ENCODE assay signal across 9 mouse cellular contexts in genomic region chr5:41706777-41707114, GRCm38 (mm10). TPM values are rescaled to one million over a fixed set of nuclear protein-coding genes. Genes with fewer than 3 reads are reported as not detected.
DNase-seq lines count a peak whose midpoint lies in the region; ATAC-seq and TF ChIP-seq lines count a peak whose summit lies in the region.
"Had no signal": no experiment of that assay in that cellular context is flagged by ENCODE, and none has a peak within 500 bp of the region (broad histone marks: within the 10 kb centered on the region; RNA-seq: fewer than 3 reads in every experiment).

No protein-coding gene starts in this region.

- ATAC-seq in kidney, postnatal 0 days (replicated peaks; ENCODE audit: low FRiP score, low read depth): no peak
- no peak for ATAC-seq in hindbrain, postnatal 0 days
- ATAC-seq in midbrain, postnatal 0 days (ENCODE audit: low FRiP score): no peak

- H3K27ac ChIP-seq in kidney, postnatal 0 days: no peak overlapping the region
- peak overlapping the region; percentile 94; the same call in 1 of the 2 replicates for H3K27ac ChIP-seq in embryonic facial prominence, embryonic 10.5 days (replicated peaks)
- H3K27ac ChIP-seq in hindbrain, postnatal 0 days: peak overlapping the region; percentile 90; the same call in 1 of the 2 replicates
- peak overlapping the region; percentile 93; the same call in 1 of the 2 replicates for H3K27ac ChIP-seq in midbrain, postnatal 0 days (ENCODE audit: low read depth, low read length)

- H3K9ac ChIP-seq in kidney, postnatal 0 days (ENCODE audit: low read depth, low read length): peak overlapping the region; percentile 87; the same call in 1 of the 2 replicates
- H3K9ac ChIP-seq in hindbrain, postnatal 0 days (replicated peaks; ENCODE audit: low read length): peak overlapping the region; percentile 91
- H3K9ac ChIP-seq in midbrain, postnatal 0 days (replicated peaks; ENCODE audit: low read length, poor library complexity, severe bottlenecking): peak overlapping the region; percentile 96

- 6% methylated on average over 9 of the region's 9 CpGs for WGBS in kidney, postnatal 0 days
- WGBS in embryonic facial prominence, embryonic 10.5 days: 5% methylated on average over 9 of the region's 9 CpGs
- whole genome bisulfite sequencing in hindbrain, postnatal 0 days: 3% methylated on average over 9 of the region's 9 CpGs
- WGBS in midbrain, postnatal 0 days: 5% methylated on average over 9 of the region's 9 CpGs

- no peaks in the 10 kb centered on the region for H3K36me3 ChIP-seq in kidney, postnatal 0 days (ENCODE audit: insufficient read depth, low read length)
- no peaks in the 10 kb centered on the region for H3K36me3 ChIP-seq in embryonic facial prominence, embryonic 10.5 days (replicated peaks)
- no peaks in the 10 kb centered on the region for H3K36me3 ChIP-seq in hindbrain, postnatal 0 days (ENCODE audit: insufficient read depth, low read length)
- no peaks in the 10 kb centered on the region for H3K36me3 ChIP-seq in midbrain, postnatal 0 days (ENCODE audit: insufficient read depth, low read length)

- H3K4me3 ChIP-seq in kidney, postnatal 0 days (replicated peaks; ENCODE audit: low read depth, low read length): peak overlapping the region; percentile 99
- H3K4me3 ChIP-seq in embryonic facial prominence, embryonic 10.5 days: peak overlapping the region; percentile 95
- peak overlapping the region; percentile 98 for H3K4me3 ChIP-seq in hindbrain, postnatal 0 days (ENCODE audit: low read length)
- H3K4me3 ChIP-seq in midbrain, postnatal 0 days (ENCODE audit: low read depth, low read length): peak overlapping the region; percentile 98

- DNase-seq in kidney, postnatal 0 days (ENCODE audit: low spot score): no peak
- DNase-seq in kidney, postnatal 4 days: no peak
- DNase-seq in embryonic facial prominence, embryonic 10.5 days (ENCODE audit: low spot score): no peak
- peak; percentile 59 for DNase-seq in hindbrain, postnatal 0 days (ENCODE audit: low spot score)
- DNase-seq in midbrain, postnatal 0 days (ENCODE audit: low spot score): peak; percentile 43
- DNase-seq in retina, postnatal 1 day: no peak
- no peak for DNase-seq in embryo, embryonic 11 days
- DNase-seq in spleen, postnatal 14 days (ENCODE audit: low spot score in 2 of 2): no peak

- no peaks in the 10 kb centered on the region for H3K9me3 ChIP-seq in kidney, postnatal 0 days (replicated peaks; ENCODE audit: low read length)
- no peaks in the 10 kb centered on the region for H3K9me3 ChIP-seq in embryonic facial prominence, embryonic 10.5 days
- no peaks in the 10 kb centered on the region for H3K9me3 ChIP-seq in hindbrain, postnatal 0 days (ENCODE audit: low read length)
- H3K9me3 ChIP-seq in midbrain, postnatal 0 days (ENCODE audit: low read length): no peaks in the 10 kb centered on the region

- no peak for TF ChIP-seq CTCF in kidney, postnatal 0 days (IDR thresholded peaks at IDR 0.05; ENCODE audit: low read depth)
- no peak for TF ChIP-seq CTCF in hindbrain, postnatal 0 days (IDR thresholded peaks at IDR 0.05; ENCODE audit: low read depth)
- TF ChIP-seq CTCF in midbrain, postnatal 0 days (IDR thresholded peaks at IDR 0.05): no peak

- no peaks in the 10 kb centered on the region for H3K27me3 ChIP-seq in kidney, postnatal 0 days (ENCODE audit: insufficient read depth, low read length)
- H3K27me3 ChIP-seq in embryonic facial prominence, embryonic 10.5 days (replicated peaks; ENCODE audit: low read depth, poor library complexity, severe bottlenecking): no peaks in the 10 kb centered on the region
- H3K27me3 ChIP-seq in hindbrain, postnatal 0 days (ENCODE audit: insufficient read depth, low read length): no peaks in the 10 kb centered on the region
- H3K27me3 ChIP-seq in midbrain, postnatal 0 days (ENCODE audit: insufficient read depth, low read length): no peaks in the 10 kb centered on the region

- peak overlapping the region; percentile 95 for H3K4me2 ChIP-seq in kidney, postnatal 0 days (ENCODE audit: low read length)
- H3K4me2 ChIP-seq in hindbrain, postnatal 0 days (ENCODE audit: low read depth, low read length): peak overlapping the region; percentile 75
- H3K4me2 ChIP-seq in midbrain, postnatal 0 days (ENCODE audit: low read depth, low read length, poor library complexity, severe bottlenecking): peak overlapping the region; percentile 87

- H3K4me1 ChIP-seq in kidney, postnatal 0 days (replicated peaks; ENCODE audit: insufficient read depth, low read length): 0 out of 2 replicates have a peak, but pooled peaks cover 3% of the 10 kb centered on the region
- peaks cover 13% of the 10 kb centered on the region for H3K4me1 ChIP-seq in embryonic facial prominence, embryonic 10.5 days
- peaks cover 5% of the 10 kb centered on the region; the same call in 1 of the 2 replicates for H3K4me1 ChIP-seq in hindbrain, postnatal 0 days (ENCODE audit: insufficient read depth, low read length)
- H3K4me1 ChIP-seq in midbrain, postnatal 0 days (ENCODE audit: insufficient read depth, low read length): no peaks in the 10 kb centered on the region

RNA-seq across cellular contexts. Expression of gene Rab28, which starts 1.2 kb away (rescaled TPM):
- polyA plus RNA-seq in kidney, postnatal 0 days (2015; fragmentation: Nextera tagmentation; extraction: Ambion mirVana): 61.5 and 65.7 TPM in 2 replicates
- 66.5 and 67.6 TPM in 2 replicates for polyA plus RNA-seq in embryonic facial prominence, embryonic 10.5 days (2016; fragmentation: Nextera tagmentation; extraction: Ambion mirVana)
- total RNA-seq in hindbrain, postnatal 0 days (2014; rRNA removed): 39.2 and 45.5 TPM in 2 replicates
- polyA plus RNA-seq in hindbrain, postnatal 0 days (2015; fragmentation: Nextera tagmentation; extraction: Ambion mirVana): 46.0 and 50.1 TPM in 2 replicates
- 51.4 and 60.7 TPM in 2 replicates for total RNA-seq in midbrain, postnatal 0 days (2014; rRNA removed)
- polyA plus RNA-seq in midbrain, postnatal 0 days (2015; fragmentation: Nextera tagmentation; extraction: Ambion mirVana): 39.6 and 43.4 TPM in 2 replicates

RNA-seq across cellular contexts. Expression of gene Nkx3-2, which starts 57.6 kb away (rescaled TPM):
- polyA plus RNA-seq in kidney, postnatal 0 days (2015; fragmentation: Nextera tagmentation; extraction: Ambion mirVana): not detected in 2 replicates
- 1.9 and 2.2 TPM in 2 replicates for polyA plus RNA-seq in embryonic facial prominence, embryonic 10.5 days (2016; fragmentation: Nextera tagmentation; extraction: Ambion mirVana)
- total RNA-seq in hindbrain, postnatal 0 days (2014; rRNA removed): not detected in 2 replicates
- not detected in 2 replicates for polyA plus RNA-seq in hindbrain, postnatal 0 days (2015; fragmentation: Nextera tagmentation; extraction: Ambion mirVana)
- not detected in 2 replicates for total RNA-seq in midbrain, postnatal 0 days (2014; rRNA removed)
- not detected in 2 replicates for polyA plus RNA-seq in midbrain, postnatal 0 days (2015; fragmentation: Nextera tagmentation; extraction: Ambion mirVana)
- total RNA-seq: hematopoietic stem cell, adult 5-6 weeks had no signal

Comparison
In these comparisons a context has a peak if more than half of its experiments do, and no peak if none do; other contexts are left out.
1. DNase-seq: peak in hindbrain, postnatal 0 days (single experiment) and midbrain, postnatal 0 days (single experiment); none in kidney, postnatal 0 days (single experiment), kidney, postnatal 4 days (0 of 2), embryonic facial prominence, embryonic 10.5 days (single experiment), retina, postnatal 1 day (single experiment), embryo, embryonic 11 days (single experiment) and spleen, postnatal 14 days (0 of 2).
2. Peak in every context shown above with its lines, with median percentiles within 50 percentile points of each other: H3K4me2 ChIP-seq, H3K4me3 ChIP-seq and H3K9ac ChIP-seq.